Mouse (Mus musculus) small intestine, adult 2 months (tissue): Measurements from ENCODE around the gene Vmn1r210.

ENCODE experiments used
- CTCF ChIP-seq: fragments of 200-500 bp; IDR thresholded peaks from 2 replicates; pipeline ENCODE4 v1.5.1; 2012; ENCODE audit warnings: low read depth, mild to moderate bottlenecking, control low read depth, inconsistent platforms, low read length, moderate library complexity, mixed read lengths; ENCODE audit not compliant: insufficient replicate concordance, insufficient read length; ENCODE audit errors: extremely low read depth
- POLR2A ChIP-seq: fragments of 200-500 bp; IDR thresholded peaks from 2 replicates; pipeline ENCODE4 v1.6.1; 2012; ENCODE audit warnings: low read depth, mild to moderate bottlenecking, control low read depth, inconsistent platforms, low read length, moderate library complexity

DNA sequence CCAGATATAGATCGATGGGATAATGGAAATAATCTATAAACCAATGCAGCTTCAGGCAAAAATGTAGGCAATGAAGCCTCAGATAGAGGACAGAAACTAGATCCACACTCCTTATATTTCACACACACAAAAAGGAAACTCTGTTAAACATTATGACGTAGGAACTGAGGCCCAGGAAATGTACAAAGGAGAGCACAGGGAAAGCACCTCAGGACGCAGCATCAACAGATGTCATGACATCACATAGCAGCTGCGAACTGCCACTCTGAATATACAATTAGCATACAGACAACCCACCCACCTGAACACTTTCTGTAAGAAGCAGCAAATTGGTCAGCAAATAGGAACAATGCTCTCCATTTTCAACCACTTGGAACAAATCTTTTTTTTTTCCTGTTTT is 23.6 kb upstream of the Vmn1r210 start:
- no peak for TF ChIP-seq CTCF
- no peak for TF ChIP-seq POLR2A
